Mouse (Mus musculus) myocyte (in vitro differentiated cells): Measurements from ENCODE around the gene Snapin. TPM values are rescaled to one million over a fixed set of nuclear protein-coding genes. Genes with fewer than 3 reads are reported as not detected.

ENCODE experiments used
- H3K27me3 ChIP-seq: one replicate; pipeline ENCODE4 v1.6.1; 2011; ENCODE audit not compliant: control insufficient read depth, insufficient read depth, insufficient read length
- H3K36me3 ChIP-seq: one replicate; pipeline ENCODE4 v1.6.1; 2011; ENCODE audit not compliant: control insufficient read depth, insufficient read depth
- H3K4me2 ChIP-seq: one replicate; pipeline ENCODE4 v1.6.1; 2011; ENCODE audit warnings: low read depth, control low read depth
- H3K4me3 ChIP-seq: one replicate; pipeline ENCODE4 v1.5.1; 2011; ENCODE audit warnings: mild to moderate bottlenecking, control low read depth, moderate library complexity
- H3K79me2 ChIP-seq: one replicate; pipeline ENCODE4 v1.6.1; 2011; ENCODE audit not compliant: control insufficient read depth, insufficient read depth
- H3ac ChIP-seq: one replicate; pipeline ENCODE4 v1.6.1; 2011; ENCODE audit not compliant: control insufficient read depth, insufficient read length
- CEBPB ChIP-seq: IDR thresholded peaks from 2 replicates; pipeline ENCODE4 v1.6.1; 2011; ENCODE audit warnings: mild to moderate bottlenecking, moderate library complexity; ENCODE audit not compliant: poor library complexity, insufficient read depth, severe bottlenecking
- E2F4 ChIP-seq: IDR thresholded peaks from one replicate; pipeline ENCODE4 v1.6.1; 2011; ENCODE audit warnings: mild to moderate bottlenecking, control low read depth, moderate library complexity; ENCODE audit not compliant: insufficient read depth
- MAX ChIP-seq: IDR thresholded peaks from one replicate; pipeline ENCODE4 v1.6.1; 2011; ENCODE audit warnings: low read depth, mild to moderate bottlenecking, control low read depth
- MYOD1 ChIP-seq, 3 experiments: IDR thresholded peaks; one replicate each; pipeline ENCODE4 v1.6.1; 2011; ENCODE audit warnings: control low read depth in 2 of 3, low read depth in 2 of 3, mild to moderate bottlenecking in 2 of 3, moderate library complexity in 1 of 3; ENCODE audit not compliant: insufficient read length in 2 of 3, control insufficient read depth in 1 of 3
- MYOG ChIP-seq, 3 experiments: IDR thresholded peaks; one replicate each; pipeline ENCODE4 v1.6.1; 2011; ENCODE audit warnings: control low read depth in 2 of 3, low read depth in 2 of 3, mild to moderate bottlenecking in 2 of 3; ENCODE audit not compliant: insufficient read length in 2 of 3, control insufficient read depth in 1 of 3, insufficient read depth in 1 of 3
- POLR2A ChIP-seq: IDR thresholded peaks from one replicate; pipeline ENCODE4 v1.6.1; 2011; ENCODE audit warnings: low read depth, mild to moderate bottlenecking, control low read depth, moderate library complexity; ENCODE audit not compliant: insufficient read length
- POLR2AphosphoS2 ChIP-seq: IDR thresholded peaks from one replicate; pipeline ENCODE4 v1.6.1; 2011; ENCODE audit warnings: low read depth, control low read depth; ENCODE audit not compliant: insufficient read length
- REST ChIP-seq: IDR thresholded peaks from one replicate; pipeline ENCODE4 v1.6.1; 2011; ENCODE audit warnings: mild to moderate bottlenecking, control low read depth, moderate library complexity; ENCODE audit not compliant: insufficient read depth, insufficient read length
- SRF ChIP-seq: IDR thresholded peaks from one replicate; pipeline ENCODE4 v1.6.1; 2011; ENCODE audit warnings: low read depth; ENCODE audit not compliant: control insufficient read depth, insufficient read length
- TCF12 ChIP-seq: IDR thresholded peaks from one replicate; pipeline ENCODE4 v1.6.1; 2011; ENCODE audit warnings: mild to moderate bottlenecking, control low read depth; ENCODE audit not compliant: poor library complexity, insufficient read depth, severe bottlenecking
- TCF3 ChIP-seq: IDR thresholded peaks from one replicate; pipeline ENCODE4 v1.6.1; 2011; ENCODE audit warnings: low read depth, control low read depth; ENCODE audit not compliant: insufficient read length
- USF1 ChIP-seq: IDR thresholded peaks from one replicate; pipeline ENCODE4 v1.6.1; 2011; ENCODE audit warnings: low read depth, mild to moderate bottlenecking, control low read depth, moderate library complexity
- polyA plus RNA-seq: library from polyadenylated mRNA; unstranded; fragments of >200 nt; fragmentation: generic; extraction: Trizol; gene quantifications from one replicate; pipeline ENCODE4 v1.2.1, GENCODE M21; 2012; ENCODE audit warnings: missing spikeins

The Snapin gene
- polyA plus RNA-seq, 1 experiment = 33.7 TPM

GRCm38 (mm10) chr3:90515789-90516188, 25.0 kb upstream of the Snapin start:
- TF ChIP-seq TCF3 (no peak), MYOD1 (IDR thresholded peaks at IDR 0.05; ENCODE audit: control insufficient read depth in 1 of 3, insufficient read length in 2 of 3, low read depth in 2 of 3) (no peak), MAX (no peak), E2F4 (no peak), SRF (no peak), POLR2A (no peak), USF1 (no peak), MYOG (IDR thresholded peaks at IDR 0.05; ENCODE audit: control insufficient read depth in 1 of 3, insufficient read depth in 1 of 3, insufficient read length in 2 of 3, low read depth in 2 of 3) (no peak), POLR2AphosphoS2 (no peak), CEBPB (no peak), TCF12 (no peak), REST (no peak)
- Histone ChIP-seq H3K4me3 (peak overlapping the region; percentile 52), H3K27me3 (no peaks in the 10 kb centered on the region), H3K4me2 (peak overlapping the region; percentile 96), H3K79me2 (no peaks in the 10 kb centered on the region), H3K36me3 (no peaks in the 10 kb centered on the region), H3ac (no peak overlapping the region)

GRCm38 (mm10) chr3:90515242-90515641, 24.4 kb upstream of the Snapin start:
- Histone ChIP-seq H3K36me3 (no peaks in the 10 kb centered on the region), H3K4me3 (peak overlapping the region; percentile 52), H3K4me2 (peak overlapping the region; percentile 96), H3ac (no peak overlapping the region), H3K79me2 (no peaks in the 10 kb centered on the region), H3K27me3 (no peaks in the 10 kb centered on the region)
- TF ChIP-seq TCF12 (no peak), USF1 (no peak), POLR2AphosphoS2 (no peak), CEBPB (no peak), POLR2A (no peak)

- peak overlapping the region; percentile 52 for H3K4me3 ChIP-seq
- no peaks in the 10 kb centered on the region for H3K36me3 ChIP-seq
- TF ChIP-seq POLR2AphosphoS2 = peak; percentile 74
- no peak for TF ChIP-seq E2F4
- TF ChIP-seq MYOD1 (IDR thresholded peaks at IDR 0.05; ENCODE audit: control insufficient read depth in 1 of 3, insufficient read length in 2 of 3, low read depth in 2 of 3) = no peak
- no peak for TF ChIP-seq TCF12
- TF ChIP-seq USF1 = no peak
- no peak for TF ChIP-seq SRF
- no peak for TF ChIP-seq TCF3
- TF ChIP-seq MYOG (IDR thresholded peaks at IDR 0.05; ENCODE audit: control insufficient read depth in 1 of 3, insufficient read depth in 1 of 3, insufficient read length in 2 of 3, low read depth in 2 of 3) = no peak
- TF ChIP-seq REST = no peak
- peak; percentile 67 for TF ChIP-seq MAX
- TF ChIP-seq CEBPB = no peak
- peak; percentile 74 for TF ChIP-seq POLR2A
- H3K27me3 ChIP-seq = no peaks in the 10 kb centered on the region
- H3ac ChIP-seq = peak overlapping the region; percentile 64
- no peaks in the 10 kb centered on the region for H3K79me2 ChIP-seq
- peak overlapping the region; percentile 96 for H3K4me2 ChIP-seq
Observed at GRCm38 (mm10) chr3:90514691-90515090, 23.9 kb upstream of the Snapin start.

- peak within 1 kb of the TSS; percentile 64 for H3ac ChIP-seq
- no peaks in the 10 kb centered on the region for H3K36me3 ChIP-seq
- peak within 1 kb of the TSS; percentile 52 for H3K4me3 ChIP-seq
- TF ChIP-seq TCF12 (no peak), POLR2A (peak; percentile 66), MAX (no peak), USF1 (no peak), TCF3 (no peak), MYOG (IDR thresholded peaks at IDR 0.05; ENCODE audit: control insufficient read depth in 1 of 3, insufficient read depth in 1 of 3, insufficient read length in 2 of 3, low read depth in 2 of 3) (peak in 1 of 3 experiments; percentile 16)
- H3K4me2 ChIP-seq = peak within 1 kb of the TSS; percentile 96
- H3K27me3 ChIP-seq = no peaks in the 10 kb centered on the region
- H3K79me2 ChIP-seq = peaks cover 1% of the 10 kb centered on the region
Observed at GRCm38 (mm10) chr3:90513796-90514590, 23.2 kb upstream of the Snapin start, which contains the start of the genes S100a1 and S100a13. S100a1 (minus strand) TSS chr3:90514392. S100a13 (plus strand) TSS chr3:90514435.

- Histone ChIP-seq H3K36me3 (no peaks in the 10 kb centered on the region), H3K4me3 (peak overlapping the region; percentile 52)
- TF ChIP-seq POLR2AphosphoS2 (no peak), MAX (no peak), TCF3 (no peak), SRF (no peak)
Observed at GRCm38 (mm10) chr3:90512948-90513642, 22.3 kb upstream of the Snapin start.

More at GRCm38 (mm10) chr3:90512948-90513642, 22.3 kb upstream of the Snapin start:
- Histone ChIP-seq H3K27me3 (no peaks in the 10 kb centered on the region), H3K79me2 (peaks cover 10% of the 10 kb centered on the region), H3K4me2 (peak overlapping the region; percentile 96), H3ac (peak overlapping the region; percentile 64)
